Mouse (Mus musculus): ENCODE measurements around the gene Uqcrfs1. TPM values are rescaled to one million over a fixed set of nuclear protein-coding genes. Genes with fewer than 3 reads are reported as not detected.

Uqcrfs1 gene
- total RNA-seq, 2 experiments from 2014 or later, result 152 to 156 TPM

DNA sequence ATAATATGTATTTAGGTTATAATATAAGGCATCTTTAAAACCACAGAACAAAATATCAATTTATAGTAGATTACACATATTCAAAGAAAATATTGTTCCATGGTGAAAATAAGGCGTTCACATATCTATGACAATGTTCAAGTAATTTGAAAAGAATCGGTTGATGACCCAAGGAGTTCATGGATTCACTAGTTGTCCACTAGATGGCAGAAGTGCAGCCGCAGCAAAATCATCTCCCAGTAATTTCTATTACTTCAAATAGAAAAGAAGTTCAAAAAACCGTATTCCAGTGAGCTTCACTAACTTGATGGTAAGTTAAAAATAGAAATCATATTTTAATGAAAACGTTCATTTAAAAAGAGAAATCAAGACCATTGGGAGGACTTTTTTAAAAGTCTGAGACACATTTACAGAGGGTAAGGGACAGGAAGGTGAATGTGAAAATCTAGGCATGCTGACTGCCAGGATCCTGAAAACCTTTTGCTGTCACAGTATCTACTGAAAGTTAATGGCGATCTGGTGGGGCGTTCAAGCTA is 43.2 kb downstream of the Uqcrfs1 start:
- peak in 1 of 2 experiments; percentile 39 for DNase-seq (ENCODE audit: low spot score in 2 of 2)

Other genes starting within 250 kb of the Uqcrfs1 start
- 1 to 10 TPM; 1.2 to 1.6 TPM for gene Agtr1a, start 208.9 kb downstream of the Uqcrfs1 start, total RNA-seq (2021)
- 10 to 100 TPM; 23.7 to 25.6 TPM for gene Dusp22, start 114.6 kb upstream of the Uqcrfs1 start, total RNA-seq (2021)
- gene Irf4, start 203.9 kb upstream of the Uqcrfs1 start, total RNA-seq (2021), result under 1 TPM; 0.22 to 0.43 TPM